Mouse (Mus musculus) heart, postnatal 0 days (tissue): ENCODE measurements at regions not wholly inside any gene's neighbourhood (a gene's known extent, or its start where the extent isn't known, plus 50 kb on each side); places are given as distances from the start of the nearest gene placed in this dataset.

ENCODE experiments used
- ATAC-seq: fragments of 200-750 bp; cut with Nextera tagmentation; 2 replicates; pipeline ENCODE4 v1.8.0; 2017; ENCODE audit warnings: low read depth, moderate number of reproducible peaks, moderate library complexity; ENCODE audit not compliant: insufficient read depth
- DNase-seq: peaks from one replicate; pipeline ENCODE4 v3.0.0-alpha.2; 2016; ENCODE audit warnings: low spot score
- H3K27ac ChIP-seq: fragments of 300-500 bp; sonication (generic); 2 replicates; pipeline ENCODE4 v1.5.1; 2014; ENCODE audit warnings: low read depth, mild to moderate bottlenecking
- H3K27me3 ChIP-seq: fragments of 300-500 bp; sonication (generic); 2 replicates; pipeline ENCODE4 v1.6.1; 2014; ENCODE audit warnings: low read length, mixed read lengths; ENCODE audit not compliant: control insufficient read depth, insufficient read depth
- H3K36me3 ChIP-seq: fragments of 300-500 bp; sonication (generic); replicated peaks from 2 replicates; pipeline ENCODE4 v1.6.1; 2014; ENCODE audit warnings: low read length, mixed read lengths; ENCODE audit not compliant: control insufficient read depth, insufficient read depth
- H3K4me1 ChIP-seq: fragments of 300-500 bp; sonication (generic); 2 replicates; pipeline ENCODE4 v1.6.1; 2014; ENCODE audit warnings: antibody characterized with exemption; ENCODE audit not compliant: control insufficient read depth, insufficient read depth
- H3K4me2 ChIP-seq: fragments of 300-500 bp; sonication (generic); 2 replicates; pipeline ENCODE4 v1.6.1; 2014; ENCODE audit warnings: low read depth, mild to moderate bottlenecking, low read length, moderate library complexity
- H3K4me3 ChIP-seq: fragments of 300-500 bp; sonication (generic); 2 replicates; pipeline ENCODE4 v1.5.1; 2014; ENCODE audit warnings: low read depth, low read length
- H3K9ac ChIP-seq: fragments of 300-500 bp; sonication (generic); replicated peaks from 2 replicates; pipeline ENCODE4 v1.6.1; 2014; ENCODE audit warnings: low read depth, low read length, mixed read lengths
- H3K9me3 ChIP-seq: fragments of 300-500 bp; sonication (generic); replicated peaks from 2 replicates; pipeline ENCODE4 v1.6.1; 2016; ENCODE audit warnings: low read length; ENCODE audit not compliant: control insufficient read depth
- CTCF ChIP-seq: IDR thresholded peaks from 2 replicates; pipeline ENCODE4 v1.5.1; 2016; ENCODE audit warnings: antibody characterized with exemption, control low read depth, low read depth
- EP300 ChIP-seq: IDR thresholded peaks from 2 replicates; pipeline ENCODE4 v1.6.1; 2016; ENCODE audit warnings: antibody characterized with exemption, low read depth
- WGBS: fragments of 180-500 bp; shearing (Covaris S2); extraction: QIAGEN DNeasy Blood & Tissue Kit; methylation state at CpG from one replicate; pipeline ENCODE4 v1.1.7; 2014; 5-methylcytosine and 5-hydroxymethylcytosine counted together

- Histone ChIP-seq H3K4me3 (no peak overlapping the region), H3K27ac (no peak overlapping the region), H3K9me3 (no peaks in the 10 kb centered on the region), H3K4me2 (no peak overlapping the region), H3K9ac (no peak overlapping the region), H3K27me3 (no peaks in the 10 kb centered on the region), H3K4me1 (no peaks in the 10 kb centered on the region), H3K36me3 (no peaks in the 10 kb centered on the region)
- TF ChIP-seq CTCF (no peak), EP300 (no peak)
- whole genome bisulfite sequencing = 56% methylated on average over 2 of the region's 2 CpGs
- ATAC-seq (no peak), DNase-seq (no peak)
Observed at GRCm38 (mm10) chr14:74019421-74019820, 358.4 kb downstream of the Gm21750 start.

GRCm38 (mm10) chr14:74047009-74047694 is 386.1 kb downstream of the Gm21750 start:
- Histone ChIP-seq H3K4me2 (no peak overlapping the region), H3K9me3 (no peaks in the 10 kb centered on the region), H3K4me3 (no peak overlapping the region), H3K9ac (no peak overlapping the region), H3K27me3 (no peaks in the 10 kb centered on the region), H3K27ac (no peak overlapping the region), H3K4me1 (no peaks in the 10 kb centered on the region), H3K36me3 (no peaks in the 10 kb centered on the region)
- TF ChIP-seq EP300 = no peak
- no peak for TF ChIP-seq CTCF
- 65% methylated on average over 5 of the region's 5 CpGs for WGBS
- DNase-seq = no peak
- ATAC-seq = no peak

GRCm38 (mm10) chr14:74047695-74048280 is 386.8 kb downstream of the Gm21750 start:
- Histone ChIP-seq H3K36me3 (no peaks in the 10 kb centered on the region), H3K4me3 (no peak overlapping the region), H3K27me3 (no peaks in the 10 kb centered on the region), H3K9me3 (no peaks in the 10 kb centered on the region), H3K4me1 (no peaks in the 10 kb centered on the region), H3K27ac (no peak overlapping the region), H3K4me2 (no peak overlapping the region), H3K9ac (no peak overlapping the region)
- TF ChIP-seq CTCF = no peak
- TF ChIP-seq EP300 = no peak
- DNase-seq (no peak), ATAC-seq (no peak)
- WGBS = 73% methylated on average over 6 of the region's 6 CpGs

GRCm38 (mm10) chr14:74048386-74048785 is 387.4 kb downstream of the Gm21750 start:
- no peak overlapping the region for H3K27ac ChIP-seq
- no peak overlapping the region for H3K4me2 ChIP-seq
- H3K4me1 ChIP-seq = no peaks in the 10 kb centered on the region
- no peak overlapping the region for H3K4me3 ChIP-seq
- TF ChIP-seq CTCF (no peak), EP300 (no peak)
- no peaks in the 10 kb centered on the region for H3K9me3 ChIP-seq
- no peaks in the 10 kb centered on the region for H3K27me3 ChIP-seq
- H3K9ac ChIP-seq = no peak overlapping the region
- no peaks in the 10 kb centered on the region for H3K36me3 ChIP-seq
- no peak for ATAC-seq
- no peak for DNase-seq
- WGBS = 81% methylated on average over 3 of the region's 3 CpGs

- H3K4me3 ChIP-seq = no peak overlapping the region
- no peak for ATAC-seq
Observed at GRCm38 (mm10) chr14:74066051-74066450, 405.0 kb downstream of the Gm21750 start.

GRCm38 (mm10) chr14:74093016-74093415 is 432.0 kb downstream of the Gm21750 start:
- H3K36me3 ChIP-seq = no peaks in the 10 kb centered on the region
- WGBS = 59% methylated on average over 2 of the region's 2 CpGs
- ATAC-seq (no peak), DNase-seq (no peak)
- TF ChIP-seq EP300 = no peak
- TF ChIP-seq CTCF = no peak
- H3K4me3 ChIP-seq = no peak overlapping the region
- no peaks in the 10 kb centered on the region for H3K9me3 ChIP-seq
- H3K27ac ChIP-seq = no peak overlapping the region
- H3K9ac ChIP-seq = no peak overlapping the region
- no peaks in the 10 kb centered on the region for H3K4me1 ChIP-seq
- no peaks in the 10 kb centered on the region for H3K27me3 ChIP-seq
- H3K4me2 ChIP-seq = no peak overlapping the region

More at GRCm38 (mm10) chr14:74066051-74066450, 405.0 kb downstream of the Gm21750 start:
- no peaks in the 10 kb centered on the region for H3K36me3 ChIP-seq
- no peak overlapping the region for H3K4me2 ChIP-seq
- no peaks in the 10 kb centered on the region for H3K27me3 ChIP-seq
- H3K27ac ChIP-seq = no peak overlapping the region
- H3K9ac ChIP-seq = no peak overlapping the region
- H3K4me1 ChIP-seq = no peaks in the 10 kb centered on the region
- no peak for DNase-seq
- H3K9me3 ChIP-seq = no peaks in the 10 kb centered on the region
- no peak for TF ChIP-seq CTCF
- TF ChIP-seq EP300 = no peak
